Mouse (Mus musculus): ENCODE measurements around the gene Crlf3. TPM values are rescaled to one million over a fixed set of nuclear protein-coding genes. Genes with fewer than 3 reads are reported as not detected.

Crlf3 gene
- polyA plus RNA-seq (2012; fragmentation: generic; extraction: Trizol) = 18.0 TPM
- long read RNA-seq, experiment 1, transcript Crlf3-201 (8 exons, 2,396 nt) = major isoform, 34 of 48 reads
- long read RNA-seq, experiment 1, partial matches to known transcripts = 0 of 48 reads
- long read RNA-seq, experiment 1, other reads (novel, unspliced or antisense) = 13 of 48 reads
- long read RNA-seq, experiment 2, transcript Crlf3-201 (8 exons, 2,396 nt) = major isoform, 277 of 347 reads
- long read RNA-seq, experiment 2, transcript Crlf3-203 (7 exons, 2,230 nt) = minor isoform, 22 of 347 reads
- long read RNA-seq, experiment 2, partial matches to known transcripts = 29 of 347 reads
- long read RNA-seq, experiment 2, other reads (novel, unspliced or antisense) = 19 of 347 reads

DNA sequence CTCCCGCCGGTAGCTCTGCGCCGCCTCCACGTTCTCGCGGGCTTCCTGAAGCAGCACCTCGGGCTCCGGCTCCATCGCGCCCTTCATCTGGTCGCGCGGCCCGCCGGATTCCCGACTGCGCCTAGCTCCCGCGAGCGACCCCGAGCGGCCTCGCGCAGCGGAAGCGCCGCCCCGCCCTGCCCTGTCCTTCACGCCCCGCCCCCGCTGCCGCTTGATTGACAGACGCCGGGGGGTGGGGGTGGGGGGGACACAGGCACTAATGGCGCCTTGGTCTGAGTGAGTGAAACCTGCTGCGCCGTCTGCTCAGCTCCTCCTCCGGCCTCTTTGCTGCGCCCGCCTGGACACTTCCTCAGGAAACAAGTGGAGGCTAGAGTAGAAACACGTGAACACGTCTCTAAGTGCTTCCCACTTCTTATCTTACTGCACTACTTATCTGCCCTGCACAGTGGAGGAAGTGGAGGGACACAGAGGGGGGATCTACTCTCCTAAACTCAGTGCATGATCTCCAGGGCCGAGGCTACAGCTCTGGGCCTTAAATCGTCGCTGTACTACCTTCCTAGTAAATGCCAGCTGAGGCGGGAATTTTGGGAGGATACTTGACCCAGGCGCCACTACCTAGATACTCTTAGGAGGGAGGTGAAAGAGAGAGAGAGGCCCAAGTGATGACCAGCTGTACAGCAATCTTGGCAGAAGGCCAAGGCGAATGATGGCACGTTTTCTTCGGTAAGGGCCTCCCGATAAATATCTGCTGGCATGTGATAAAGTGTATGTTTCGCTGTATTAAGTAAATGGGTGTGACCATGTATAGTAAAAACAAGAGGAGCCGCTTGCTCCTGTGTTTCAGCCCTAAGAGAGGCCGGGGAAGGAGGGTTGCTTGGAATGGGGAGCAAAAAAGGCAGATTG lies at the start of gene Crlf3:
Gene Crlf3 (minus strand): TSS at position 166 of the 903 bp plus-strand sequence.
- Histone ChIP-seq H3K36me3 (ENCODE audit: control insufficient read depth, insufficient read depth) (peaks cover 11% of the 10 kb centered on the region), H3ac (ENCODE audit: control insufficient read depth, insufficient read length, low read depth) (peak within 1 kb of the TSS; percentile 87), H3K4me3 (ENCODE audit: insufficient read depth, poor library complexity, severe bottlenecking) (peak within 1 kb of the TSS; percentile 79), H3K79me3 (ENCODE audit: low read depth) (peaks cover 26% of the 10 kb centered on the region), H3K27me3 (ENCODE audit: control insufficient read depth, insufficient read depth, insufficient read length) (no peaks in the 10 kb centered on the region), H3K79me2 (ENCODE audit: control insufficient read depth, insufficient read depth) (peaks cover 44% of the 10 kb centered on the region)
- peak; percentile 43 for TF ChIP-seq MAX (IDR thresholded peaks at IDR 0.05)
- TF ChIP-seq CTCF (IDR thresholded peaks at IDR 0.05; ENCODE audit: control insufficient read depth, insufficient read depth, insufficient read length) = peak; percentile 65
- TF ChIP-seq FOSL1 (IDR thresholded peaks at IDR 0.05; ENCODE audit: insufficient read depth, low read length, poor library complexity, severe bottlenecking) = no peak

DNA sequence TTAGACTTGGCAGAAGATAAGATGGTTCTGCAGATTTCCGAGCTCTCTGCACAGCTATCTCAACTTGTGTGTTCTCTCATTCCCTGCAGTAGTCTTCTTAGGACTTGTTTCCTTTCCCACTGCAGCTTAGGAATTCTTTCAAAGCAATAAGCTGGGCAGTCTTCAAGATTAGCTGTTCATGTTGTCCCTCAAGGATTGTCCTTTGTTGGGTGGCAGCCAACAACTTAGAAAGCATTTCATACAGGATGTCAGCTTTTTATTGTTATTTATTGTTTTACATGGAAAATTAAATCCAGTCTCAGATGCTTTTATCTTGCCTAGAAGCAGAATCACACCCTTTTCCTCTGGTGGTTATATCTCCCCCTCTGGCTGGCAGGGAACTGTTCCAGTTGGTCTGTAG lies 35.6 kb upstream of the Crlf3 start:
- no peak for TF ChIP-seq USF1 (IDR thresholded peaks at IDR 0.05; ENCODE audit: low read depth)
- TF ChIP-seq CTCF (IDR thresholded peaks at IDR 0.05; ENCODE audit: control insufficient read depth, insufficient read depth, insufficient read length) = no peak
- no peak for TF ChIP-seq MYOG (IDR thresholded peaks at IDR 0.05; ENCODE audit: control insufficient read depth, extremely low read depth, insufficient read length)
- no peak for TF ChIP-seq MAX (IDR thresholded peaks at IDR 0.05)
- TF ChIP-seq CEBPB (IDR thresholded peaks at IDR 0.05; ENCODE audit: low read depth) = no peak
- no peak for TF ChIP-seq FOSL1 (IDR thresholded peaks at IDR 0.05; ENCODE audit: insufficient read depth, low read length, poor library complexity, severe bottlenecking)
- no peak for TF ChIP-seq MYOD1 (IDR thresholded peaks at IDR 0.05; ENCODE audit: control insufficient read depth, insufficient read length, low read depth)
- H3K36me3 ChIP-seq (ENCODE audit: control insufficient read depth, insufficient read depth) = peaks cover 94% of the 10 kb centered on the region
- H3ac ChIP-seq (ENCODE audit: control insufficient read depth, insufficient read length, low read depth) = no peak overlapping the region
- H3K79me2 ChIP-seq (ENCODE audit: control insufficient read depth, insufficient read depth) = no peaks in the 10 kb centered on the region
- H3K79me3 ChIP-seq (ENCODE audit: low read depth) = no peaks in the 10 kb centered on the region
- H3K27me3 ChIP-seq (ENCODE audit: control insufficient read depth, insufficient read depth, insufficient read length) = no peaks in the 10 kb centered on the region
- H3K4me3 ChIP-seq (ENCODE audit: insufficient read depth, poor library complexity, severe bottlenecking) = no peak overlapping the region

DNA sequence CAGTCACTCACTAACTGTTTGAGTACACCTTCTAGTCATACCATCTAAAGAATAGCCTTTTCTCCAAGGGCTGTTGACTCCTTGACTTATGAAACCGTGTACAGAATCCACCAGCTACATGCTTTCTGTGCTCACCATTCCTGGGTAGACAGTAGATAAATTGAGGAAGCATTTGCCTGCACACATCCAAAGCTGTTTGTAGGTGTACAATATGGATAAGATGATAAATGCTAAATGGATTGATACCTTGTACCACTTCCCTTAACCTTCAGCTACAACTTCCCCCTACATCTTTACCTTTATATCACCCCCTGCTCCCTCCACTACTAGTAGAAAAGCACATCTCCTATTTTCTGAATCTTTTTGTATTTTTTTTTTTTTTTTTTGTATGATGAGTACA lies 23.6 kb upstream of the Crlf3 start:
- Histone ChIP-seq H3K36me3 (ENCODE audit: control insufficient read depth, insufficient read depth) (peaks cover 93% of the 10 kb centered on the region), H3ac (ENCODE audit: control insufficient read depth, insufficient read length, low read depth) (no peak overlapping the region), H3K79me2 (ENCODE audit: control insufficient read depth, insufficient read depth) (no peaks in the 10 kb centered on the region), H3K27me3 (ENCODE audit: control insufficient read depth, insufficient read depth, insufficient read length) (no peaks in the 10 kb centered on the region), H3K4me3 (ENCODE audit: insufficient read depth, poor library complexity, severe bottlenecking) (no peak overlapping the region), H3K79me3 (ENCODE audit: low read depth) (peaks cover 1% of the 10 kb centered on the region)
- TF ChIP-seq MAX (IDR thresholded peaks at IDR 0.05) (no peak), FOSL1 (IDR thresholded peaks at IDR 0.05; ENCODE audit: insufficient read depth, low read length, poor library complexity, severe bottlenecking) (no peak), MYOD1 (IDR thresholded peaks at IDR 0.05; ENCODE audit: control insufficient read depth, insufficient read length, low read depth) (no peak), MYOG (IDR thresholded peaks at IDR 0.05; ENCODE audit: control insufficient read depth, extremely low read depth, insufficient read length) (no peak), USF1 (IDR thresholded peaks at IDR 0.05; ENCODE audit: low read depth) (no peak), CEBPB (IDR thresholded peaks at IDR 0.05; ENCODE audit: low read depth) (no peak), CTCF (IDR thresholded peaks at IDR 0.05; ENCODE audit: control insufficient read depth, insufficient read depth, insufficient read length) (no peak)

DNA sequence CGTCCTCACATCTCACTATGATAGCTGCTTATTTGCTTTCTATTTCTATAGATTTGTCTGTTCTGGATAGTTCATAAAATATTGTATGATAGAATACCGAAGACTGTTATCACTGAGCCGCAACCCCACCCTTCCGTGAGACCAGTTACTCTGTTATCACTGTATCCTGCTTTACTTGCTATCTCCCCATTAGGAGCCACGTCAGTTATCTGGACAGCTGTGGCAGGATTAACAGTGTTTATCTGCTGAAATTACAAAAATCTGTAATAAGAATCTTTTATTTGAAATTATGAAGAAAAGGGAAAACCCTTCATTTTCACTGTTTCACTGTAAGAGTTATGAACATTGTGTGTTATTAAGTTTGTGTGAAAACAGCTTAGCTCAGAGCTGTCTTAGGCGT lies 20.5 kb upstream of the Crlf3 start:
- Histone ChIP-seq H3K27me3 (ENCODE audit: control insufficient read depth, insufficient read depth, insufficient read length) (no peaks in the 10 kb centered on the region), H3K4me3 (ENCODE audit: insufficient read depth, poor library complexity, severe bottlenecking) (no peak overlapping the region), H3K79me2 (ENCODE audit: control insufficient read depth, insufficient read depth) (peaks cover 6% of the 10 kb centered on the region), H3K79me3 (ENCODE audit: low read depth) (peaks cover 5% of the 10 kb centered on the region), H3K36me3 (ENCODE audit: control insufficient read depth, insufficient read depth) (peaks cover 93% of the 10 kb centered on the region), H3ac (ENCODE audit: control insufficient read depth, insufficient read length, low read depth) (no peak overlapping the region)
- TF ChIP-seq MYOG (IDR thresholded peaks at IDR 0.05; ENCODE audit: control insufficient read depth, extremely low read depth, insufficient read length) (no peak), MYOD1 (IDR thresholded peaks at IDR 0.05; ENCODE audit: control insufficient read depth, insufficient read length, low read depth) (no peak), FOSL1 (IDR thresholded peaks at IDR 0.05; ENCODE audit: insufficient read depth, low read length, poor library complexity, severe bottlenecking) (no peak), MAX (IDR thresholded peaks at IDR 0.05) (no peak), CEBPB (IDR thresholded peaks at IDR 0.05; ENCODE audit: low read depth) (no peak)

DNA sequence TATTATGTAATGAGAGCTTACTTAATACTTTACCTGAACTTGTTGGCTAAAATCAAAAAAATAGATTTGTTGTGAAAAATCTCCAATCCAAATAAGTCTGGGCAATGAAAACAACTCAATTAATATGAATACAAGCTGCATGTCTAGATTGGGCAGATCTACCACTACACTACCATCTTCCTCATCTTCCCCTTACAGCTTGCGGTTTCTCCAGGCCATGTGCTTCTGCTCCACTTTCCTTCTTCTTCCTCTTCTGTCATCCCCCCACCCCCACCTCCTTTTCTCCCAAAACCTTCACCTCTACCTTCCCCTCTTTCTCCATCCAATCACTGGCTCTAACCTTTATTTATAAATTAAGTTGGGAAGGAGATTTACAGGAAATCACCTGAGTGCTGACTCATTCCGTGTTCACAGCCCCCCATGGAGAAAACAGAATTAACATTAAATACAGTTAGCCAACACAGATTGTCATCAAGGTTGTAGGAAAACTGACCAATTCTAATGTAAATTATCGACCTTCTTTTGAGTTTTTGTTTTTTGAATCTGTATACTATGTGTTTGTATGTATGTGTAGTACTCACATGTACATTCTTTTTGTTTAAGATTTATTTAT lies 17.8 kb upstream of the Crlf3 start:
- Histone ChIP-seq H3K36me3 (ENCODE audit: control insufficient read depth, insufficient read depth) (peaks cover 87% of the 10 kb centered on the region), H3K27me3 (ENCODE audit: control insufficient read depth, insufficient read depth, insufficient read length) (no peaks in the 10 kb centered on the region), H3K4me3 (ENCODE audit: insufficient read depth, poor library complexity, severe bottlenecking) (no peak overlapping the region), H3K79me2 (ENCODE audit: control insufficient read depth, insufficient read depth) (peaks cover 31% of the 10 kb centered on the region), H3ac (ENCODE audit: control insufficient read depth, insufficient read length, low read depth) (no peak overlapping the region), H3K79me3 (ENCODE audit: low read depth) (peaks cover 25% of the 10 kb centered on the region)
- no peak for TF ChIP-seq CTCF (IDR thresholded peaks at IDR 0.05; ENCODE audit: control insufficient read depth, insufficient read depth, insufficient read length)
- no peak for TF ChIP-seq USF1 (IDR thresholded peaks at IDR 0.05; ENCODE audit: low read depth)
- TF ChIP-seq MYOG (IDR thresholded peaks at IDR 0.05; ENCODE audit: control insufficient read depth, extremely low read depth, insufficient read length) = no peak
- no peak for TF ChIP-seq MAX (IDR thresholded peaks at IDR 0.05)
- TF ChIP-seq MYOD1 (IDR thresholded peaks at IDR 0.05; ENCODE audit: control insufficient read depth, insufficient read length, low read depth) = no peak
- no peak for TF ChIP-seq CEBPB (IDR thresholded peaks at IDR 0.05; ENCODE audit: low read depth)
- TF ChIP-seq FOSL1 (IDR thresholded peaks at IDR 0.05; ENCODE audit: insufficient read depth, low read length, poor library complexity, severe bottlenecking) = no peak

Measured in C2C12 (cell line).